Mouse (Mus musculus) embryo, embryonic 11 days (tissue): ENCODE data around the gene Naa50.

ENCODE experiments used
- DNase-seq: peaks from one replicate; pipeline ENCODE4 v3.0.0-alpha.2; 2015

The Naa50 gene

DNA sequence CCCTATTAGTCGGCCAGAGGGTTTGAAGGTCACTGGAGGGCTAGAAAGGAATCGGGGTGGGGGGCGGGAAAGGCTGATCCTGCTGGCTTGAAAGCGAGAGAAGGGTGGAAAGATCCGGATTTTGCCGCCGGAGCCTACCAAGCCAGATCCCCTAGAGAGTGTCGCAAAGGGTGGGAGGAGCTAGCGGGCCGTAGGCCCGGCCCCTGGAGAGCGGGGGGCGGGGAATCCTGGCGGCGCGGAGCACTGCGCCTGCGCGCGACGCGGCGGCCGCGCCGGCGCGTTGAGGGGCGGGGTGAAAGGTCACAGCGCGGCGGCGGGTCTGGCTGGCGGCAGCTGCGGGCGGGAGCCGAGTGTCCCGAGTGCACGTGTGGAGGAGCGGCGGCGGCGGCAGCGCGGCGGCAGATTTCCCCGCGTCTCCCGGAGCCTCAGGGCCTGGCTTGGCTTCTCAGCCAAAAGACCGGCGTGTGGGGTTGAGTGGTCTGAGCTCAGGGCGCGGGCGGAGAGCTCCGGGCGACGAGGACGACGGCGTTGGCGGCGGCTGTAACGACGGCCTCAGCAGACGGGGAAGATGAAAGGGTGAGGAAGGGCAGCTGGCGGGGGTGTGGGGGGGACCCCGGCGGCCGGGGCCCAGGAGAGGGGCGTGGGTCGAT, at the start of gene Naa50, which contains the start of gene Atp6v1a:
Naa50 (plus strand) TSS at position 295 of the 650 bp plus-strand sequence.
Atp6v1a (minus strand) TSS at position 170 of the 650 bp plus-strand sequence.
- DNase-seq = peak; percentile 94

DNA sequence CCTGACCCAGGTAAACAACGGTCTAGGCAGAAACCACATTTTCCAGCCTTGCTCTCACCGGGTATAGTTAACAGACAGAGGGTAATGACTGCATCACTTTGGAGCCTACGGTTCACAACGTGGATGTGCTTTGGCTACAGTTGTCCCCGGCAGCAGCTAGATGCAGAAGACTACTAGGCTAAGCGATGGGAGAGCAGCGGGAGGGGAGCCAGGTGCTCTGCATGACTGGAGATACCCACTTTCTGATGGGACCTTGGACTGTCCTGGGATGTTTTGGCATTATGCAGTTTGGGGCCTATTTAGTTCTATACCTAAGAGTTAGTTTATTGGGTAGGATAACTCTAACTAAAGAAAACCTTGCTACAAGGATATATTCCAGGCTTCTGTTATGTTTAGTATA, 40.3 kb upstream of the Naa50 start:
- no peak for DNase-seq

DNA sequence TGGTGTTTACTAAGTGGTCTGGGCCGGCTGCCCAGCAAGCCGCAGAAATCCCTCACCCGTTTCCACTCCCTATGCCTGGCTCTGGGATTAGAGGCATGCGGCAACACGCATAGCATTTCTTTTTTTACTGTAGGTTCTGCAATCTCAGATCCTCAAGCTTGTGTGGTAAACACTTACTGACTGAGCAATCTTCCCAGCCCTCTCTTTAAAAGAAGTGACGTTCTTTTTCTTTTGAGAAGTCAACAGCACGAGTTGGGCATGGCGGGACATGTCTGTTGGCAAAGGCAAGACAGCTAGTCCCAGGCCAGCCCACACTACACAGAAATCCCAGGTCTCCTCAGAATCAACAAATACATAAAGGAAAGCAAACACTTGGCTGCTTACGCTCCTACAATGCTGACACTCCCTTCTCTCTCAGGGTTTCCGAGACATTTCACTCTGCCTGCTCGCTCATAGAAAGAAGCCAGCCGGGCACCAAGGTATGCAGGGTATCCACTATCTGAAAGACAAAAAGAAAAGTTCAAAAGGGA, 38.4 kb upstream of the Naa50 start:
- no peak for DNase-seq

DNA sequence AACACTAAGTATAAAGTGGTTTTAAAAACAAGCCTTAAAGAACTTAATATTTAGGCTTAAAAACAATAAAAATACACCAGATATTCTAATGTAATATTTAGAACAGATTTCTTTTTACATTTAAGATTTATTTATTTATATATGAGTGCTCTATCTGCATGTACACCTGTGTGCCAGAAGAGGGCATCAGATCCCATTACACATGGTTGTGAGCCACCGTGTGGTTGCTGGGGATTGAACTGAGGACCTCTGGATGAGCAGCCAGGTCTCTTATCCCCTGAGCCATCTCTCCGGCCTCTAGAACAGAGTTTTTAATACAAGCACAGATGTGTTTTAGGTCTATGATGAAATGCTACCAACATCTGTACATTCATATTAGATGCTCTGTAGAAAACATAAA, 36.7 kb upstream of the Naa50 start:
- no peak for DNase-seq

DNA sequence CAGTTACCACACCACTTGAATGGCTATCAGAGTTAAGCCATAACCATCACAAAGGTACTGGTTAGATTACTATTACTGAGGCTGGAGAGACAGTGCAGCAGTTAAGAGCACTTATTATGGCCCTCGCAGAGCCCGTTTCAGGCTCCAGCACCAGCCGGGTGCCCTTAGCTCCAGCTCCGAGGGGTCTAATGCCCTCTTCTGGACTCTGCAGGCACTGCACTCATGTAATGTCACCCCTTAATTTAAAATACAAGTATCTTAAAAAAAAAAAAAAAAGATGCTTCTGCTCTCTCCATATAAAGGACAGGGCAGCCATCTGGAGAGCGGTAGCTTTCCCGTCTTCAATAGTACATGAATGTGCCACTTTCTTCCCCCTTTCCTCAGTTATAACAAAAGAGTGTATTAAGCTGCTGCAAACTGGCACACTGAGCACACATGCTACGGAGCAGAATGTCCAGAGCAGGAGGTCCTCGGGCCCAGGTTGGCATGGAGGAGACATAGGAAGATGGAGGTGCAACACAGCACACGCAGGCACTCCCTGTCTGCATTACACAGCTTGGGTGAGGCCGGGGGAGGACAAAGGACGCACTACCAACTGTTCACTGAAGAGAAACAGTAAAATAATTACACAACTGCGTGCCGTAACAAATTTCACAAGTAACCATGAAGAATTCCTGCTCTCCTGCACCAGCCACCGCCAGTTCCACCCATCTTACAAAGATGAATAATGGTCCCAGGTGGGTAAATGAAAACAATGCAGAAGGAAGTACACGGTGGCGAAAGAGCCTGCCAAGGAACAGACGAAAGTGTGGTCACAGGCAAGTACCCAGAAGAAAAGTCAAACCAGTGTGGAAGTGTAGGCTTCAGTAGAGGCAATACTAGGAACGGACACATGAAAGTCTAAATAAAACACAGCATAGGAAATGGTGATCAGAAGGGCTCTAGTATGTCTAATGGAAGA, 35.5 kb upstream of the Naa50 start:
- no peak for DNase-seq

DNA sequence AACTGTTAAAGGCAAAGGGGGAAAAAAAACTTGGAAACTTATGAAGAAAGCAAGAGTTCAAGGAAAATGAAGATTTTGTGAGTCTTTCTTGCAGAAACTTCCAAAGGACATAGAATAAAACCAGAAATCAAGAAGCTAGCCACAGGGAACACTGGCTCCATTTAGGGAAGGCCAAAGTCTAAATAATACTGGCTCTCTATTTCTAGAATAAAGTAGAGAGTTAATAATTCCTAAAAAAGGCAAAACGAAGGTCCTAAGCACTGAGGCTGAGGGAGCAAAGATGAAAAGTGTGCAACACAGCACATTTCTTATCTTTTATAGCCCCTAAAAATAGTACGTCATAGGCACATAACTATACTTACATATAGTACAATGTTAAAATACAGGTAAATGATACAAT, 34.4 kb upstream of the Naa50 start:
- no peak for DNase-seq

DNA sequence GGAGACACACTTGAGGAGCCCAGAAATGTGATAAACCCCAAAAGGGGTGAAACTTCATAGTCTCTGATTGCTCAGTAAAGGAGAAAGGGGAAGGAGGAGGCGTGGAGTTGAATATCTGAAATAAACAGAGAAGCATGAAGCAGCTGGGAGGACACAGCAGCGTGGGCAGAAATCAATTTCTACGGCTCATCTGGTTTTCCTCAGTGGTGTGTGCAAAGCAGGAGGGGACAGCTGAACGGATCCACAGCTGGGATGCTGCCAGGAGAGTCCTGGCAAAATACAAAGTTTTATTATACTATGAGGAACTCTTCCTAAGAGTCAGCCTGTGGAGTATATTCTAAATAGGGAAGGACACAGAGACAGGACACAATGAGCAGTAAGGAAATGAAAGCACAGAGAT, 30.6 kb upstream of the Naa50 start:
- no peak for DNase-seq

DNA sequence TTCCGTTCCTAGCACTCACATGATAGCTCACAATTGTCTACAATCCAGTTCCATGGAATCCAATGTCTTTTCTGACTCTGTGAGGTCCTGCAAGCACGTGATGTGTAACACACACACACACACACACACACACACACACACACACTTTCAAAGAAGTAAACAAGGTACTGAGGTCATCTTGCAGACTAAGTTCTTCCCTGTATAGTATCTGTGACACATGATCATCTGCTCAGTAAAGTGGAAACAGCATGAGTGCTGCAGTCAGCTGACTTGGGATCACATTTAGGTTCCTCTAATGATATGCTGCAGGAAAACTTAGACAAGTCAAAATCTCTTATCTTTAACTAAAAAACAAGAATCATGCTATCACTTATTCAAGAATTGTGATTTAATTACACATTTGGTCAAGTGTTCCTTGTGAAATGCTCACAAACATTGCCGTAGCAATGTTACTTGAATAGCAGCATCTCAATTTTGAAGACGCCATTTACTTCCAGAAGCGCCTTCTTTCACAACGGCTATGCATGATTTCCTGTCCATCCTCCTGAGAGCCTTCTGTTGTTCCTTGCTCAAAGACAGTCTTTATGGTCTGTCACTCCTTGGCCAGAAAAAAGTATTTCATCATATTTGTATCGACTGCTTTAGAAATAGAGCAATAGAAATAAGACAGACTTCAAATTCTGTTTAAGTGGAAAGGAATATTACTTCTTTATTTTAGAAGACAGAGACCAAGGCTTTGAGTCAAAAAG, 19.7 kb upstream of the Naa50 start:
- no peak for DNase-seq

DNA sequence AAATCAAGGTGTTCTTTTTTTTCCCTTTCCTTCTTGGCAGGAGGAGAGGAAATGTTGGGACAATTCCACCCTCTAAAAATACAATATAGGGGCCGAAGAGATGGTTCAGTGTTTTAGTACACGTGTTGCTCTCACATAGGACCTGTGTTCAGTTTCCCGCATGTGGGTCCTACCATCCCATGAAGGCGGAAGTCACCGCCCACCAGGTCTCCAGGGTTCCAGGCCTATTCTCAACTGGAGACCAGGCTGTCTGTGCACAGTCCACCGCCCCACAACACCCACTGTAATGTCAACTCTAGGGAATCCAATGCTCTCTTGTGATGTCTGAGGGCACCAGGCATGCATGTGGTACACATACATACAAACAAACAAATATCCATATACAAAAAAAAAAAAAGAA, 17.5 kb upstream of the Naa50 start:
- no peak for DNase-seq

DNA sequence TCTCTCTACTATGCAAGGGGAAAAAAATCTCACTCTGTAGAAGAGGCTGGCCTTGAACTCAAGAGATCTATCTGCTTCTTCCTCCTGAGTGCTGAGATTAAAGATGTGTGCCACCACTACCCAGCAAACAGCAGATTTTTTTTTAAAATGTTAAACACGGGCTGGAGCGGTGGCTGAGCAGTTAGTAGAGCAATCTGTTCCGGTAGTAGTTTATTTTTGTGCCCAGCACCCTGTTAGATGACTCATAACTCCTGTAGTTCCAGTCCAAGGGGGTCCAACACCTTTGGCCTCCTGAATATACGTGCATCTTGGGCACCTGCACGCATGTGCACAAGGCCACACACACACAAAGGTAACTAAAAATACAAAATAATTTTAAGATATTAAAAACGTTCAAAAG, 17.1 kb upstream of the Naa50 start:
- DNase-seq = no peak

DNA sequence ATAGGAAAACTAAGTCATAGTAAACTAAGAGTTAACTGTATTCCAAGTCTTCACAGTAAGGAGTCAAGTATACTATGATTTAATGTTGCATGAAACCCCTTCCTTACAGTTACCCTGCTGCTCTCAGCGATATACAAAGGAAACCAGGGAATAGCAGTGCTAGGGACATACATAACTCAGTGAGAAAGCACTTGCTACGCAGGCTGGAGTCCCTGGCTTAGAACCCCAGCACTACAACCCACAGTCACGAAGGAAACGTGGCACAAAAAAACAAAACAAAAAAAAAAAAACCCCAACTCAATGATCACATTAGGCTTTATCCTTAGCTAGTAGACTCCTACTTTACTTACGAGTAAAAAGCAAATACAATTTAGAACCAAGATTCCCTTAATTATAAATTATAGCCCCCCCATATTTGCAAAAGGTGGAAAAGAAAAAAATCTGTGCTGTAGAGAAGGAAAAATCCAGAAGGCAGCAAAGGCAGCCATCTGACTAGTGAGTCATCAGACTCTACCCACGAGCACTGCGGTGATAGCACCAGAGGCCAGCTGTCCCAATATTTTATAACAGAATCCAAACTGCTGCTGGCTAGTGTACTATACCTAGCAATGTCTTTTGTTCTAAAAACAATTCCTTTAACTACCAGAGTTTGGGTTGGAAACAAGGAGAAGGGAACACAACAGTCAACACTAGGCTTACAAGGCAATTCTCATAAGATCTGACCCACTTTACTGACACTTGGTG, 16.5 kb upstream of the Naa50 start:
- DNase-seq = no peak

DNA sequence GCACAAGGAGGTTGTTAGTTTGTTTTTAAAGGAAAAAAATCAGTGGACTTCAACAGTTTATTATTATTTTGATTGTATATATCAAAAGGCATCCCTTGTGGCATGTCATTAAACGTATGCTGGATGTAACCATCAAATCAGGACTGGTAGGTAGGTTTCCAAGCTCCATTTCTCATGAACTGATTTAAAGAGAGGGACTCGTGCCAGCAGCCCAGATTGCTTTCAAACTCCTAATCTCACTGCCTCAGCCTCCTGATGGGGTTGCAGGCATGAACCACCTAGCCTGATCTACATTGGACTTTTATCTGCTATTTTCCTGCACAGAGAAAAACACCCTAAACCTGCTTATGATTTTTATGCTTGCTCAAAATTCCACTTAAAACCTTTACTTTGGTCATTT, 15.8 kb upstream of the Naa50 start:
- no peak for DNase-seq

DNA sequence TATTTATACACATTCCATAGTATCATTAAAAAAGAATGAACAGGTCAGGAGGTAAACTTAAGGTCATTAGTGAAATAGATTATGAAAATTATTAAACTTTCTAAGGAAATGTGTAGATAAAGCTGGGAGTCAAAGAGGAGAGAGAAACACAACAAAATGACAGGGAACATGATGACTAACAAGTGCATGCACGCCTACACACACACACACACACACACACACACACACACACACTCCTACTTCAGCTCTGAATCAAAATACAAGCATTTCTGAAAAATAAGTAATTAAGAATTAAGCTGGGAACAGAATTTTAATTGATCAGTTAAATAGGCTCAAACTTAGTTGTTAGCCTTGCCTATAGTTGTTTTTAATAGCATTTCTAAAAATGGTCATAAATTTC, 14.9 kb upstream of the Naa50 start:
- DNase-seq = no peak

DNA sequence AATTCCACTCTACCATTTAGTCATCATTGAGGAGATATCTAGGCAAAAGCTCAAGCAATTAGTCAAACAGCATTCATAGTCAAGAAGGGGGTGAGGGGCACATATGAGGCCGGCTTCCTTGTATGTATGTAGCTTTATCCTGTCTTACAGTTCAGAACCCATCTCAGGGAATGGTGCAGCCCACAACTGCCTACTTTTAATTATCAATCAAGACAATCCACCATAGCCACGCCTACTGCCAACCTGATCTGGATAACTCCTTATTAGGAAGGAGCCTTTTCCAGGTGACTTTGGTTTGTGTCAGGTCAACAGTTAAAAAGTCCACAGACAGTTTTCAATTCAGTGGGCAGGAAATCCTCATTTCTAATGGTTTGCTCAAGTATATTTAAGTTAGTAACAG, 14.2 kb upstream of the Naa50 start:
- no peak for DNase-seq

DNA sequence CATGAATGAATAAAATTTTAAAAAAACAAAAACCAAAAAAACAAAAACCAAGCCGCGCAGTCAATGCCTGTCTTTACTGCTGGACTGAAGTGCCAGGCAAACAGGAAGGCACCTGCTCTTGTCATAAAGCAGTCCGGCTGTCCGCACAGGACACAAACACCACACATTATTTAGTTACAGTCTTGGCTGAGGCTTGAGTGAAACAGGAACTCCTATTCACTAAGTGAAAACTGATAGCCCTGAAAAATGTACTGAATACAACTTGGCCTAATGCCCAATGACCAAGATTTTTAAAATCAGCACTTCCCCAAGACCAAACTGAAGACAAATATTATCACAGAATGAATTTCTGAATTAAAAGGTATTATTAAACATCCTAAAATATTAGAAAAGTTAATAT, 13.2 kb upstream of the Naa50 start:
- no peak for DNase-seq

DNA sequence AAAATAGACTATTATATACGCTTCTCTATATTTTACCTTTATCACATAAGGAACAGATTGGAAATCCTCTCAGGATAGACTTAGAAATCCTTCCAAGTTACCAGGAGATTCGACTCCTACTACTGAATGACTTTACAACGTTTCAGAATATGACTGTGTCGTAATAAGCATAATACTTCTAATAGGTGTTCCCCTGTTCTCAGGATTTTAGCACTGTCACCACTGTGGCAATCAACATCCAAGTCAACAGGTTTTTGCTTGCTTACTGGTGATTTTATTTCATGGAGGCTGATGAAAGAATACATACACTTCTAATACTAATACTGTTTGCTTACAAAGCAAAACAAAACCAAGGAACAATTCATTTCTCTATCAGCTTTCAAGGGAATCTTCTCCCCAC, 7.3 kb upstream of the Naa50 start:
- DNase-seq = no peak

DNA sequence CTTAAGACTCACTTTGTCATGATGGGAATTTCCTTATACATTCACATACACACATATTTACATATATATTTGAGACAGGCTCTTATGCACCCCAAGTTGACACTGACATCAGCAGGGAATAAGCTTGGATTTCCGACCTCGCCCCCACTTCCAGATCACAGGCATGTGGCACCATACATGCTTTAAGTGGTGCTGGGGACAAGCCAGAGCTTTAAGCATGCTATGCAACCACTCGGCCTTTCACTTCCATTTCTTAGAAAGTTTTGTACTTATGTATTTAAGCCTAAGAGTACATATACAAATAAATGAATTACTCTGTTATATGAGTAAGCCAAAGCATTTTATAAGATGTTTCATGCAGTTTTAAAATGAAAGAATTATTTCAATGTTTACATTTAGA, 6.4 kb upstream of the Naa50 start:
- no peak for DNase-seq

DNA sequence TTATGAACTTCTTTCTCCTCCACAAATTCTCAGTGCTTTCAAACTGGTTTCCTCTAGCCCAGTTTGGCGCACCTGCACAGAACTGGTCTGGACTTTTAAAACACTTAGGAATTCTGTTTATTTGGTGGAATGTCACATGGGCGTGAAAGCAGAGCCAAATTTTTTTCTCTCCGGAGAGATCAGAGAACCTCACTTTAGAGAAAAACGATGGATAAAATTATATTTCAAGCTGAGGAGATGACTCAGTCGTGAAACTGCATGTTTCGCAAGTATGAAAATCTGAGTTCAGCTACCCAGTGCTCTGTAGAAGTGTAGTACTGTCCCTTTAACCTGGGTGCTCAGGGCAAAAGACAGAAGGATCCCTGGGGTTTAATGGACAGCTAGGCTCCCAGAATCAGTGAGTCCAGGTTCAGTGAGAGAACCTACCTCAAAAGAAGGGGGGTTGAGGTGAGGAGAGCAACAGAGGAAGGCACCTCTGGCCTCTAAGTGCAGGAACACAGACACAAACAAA, 3.1 kb upstream of the Naa50 start:
- no peak for DNase-seq

DNA sequence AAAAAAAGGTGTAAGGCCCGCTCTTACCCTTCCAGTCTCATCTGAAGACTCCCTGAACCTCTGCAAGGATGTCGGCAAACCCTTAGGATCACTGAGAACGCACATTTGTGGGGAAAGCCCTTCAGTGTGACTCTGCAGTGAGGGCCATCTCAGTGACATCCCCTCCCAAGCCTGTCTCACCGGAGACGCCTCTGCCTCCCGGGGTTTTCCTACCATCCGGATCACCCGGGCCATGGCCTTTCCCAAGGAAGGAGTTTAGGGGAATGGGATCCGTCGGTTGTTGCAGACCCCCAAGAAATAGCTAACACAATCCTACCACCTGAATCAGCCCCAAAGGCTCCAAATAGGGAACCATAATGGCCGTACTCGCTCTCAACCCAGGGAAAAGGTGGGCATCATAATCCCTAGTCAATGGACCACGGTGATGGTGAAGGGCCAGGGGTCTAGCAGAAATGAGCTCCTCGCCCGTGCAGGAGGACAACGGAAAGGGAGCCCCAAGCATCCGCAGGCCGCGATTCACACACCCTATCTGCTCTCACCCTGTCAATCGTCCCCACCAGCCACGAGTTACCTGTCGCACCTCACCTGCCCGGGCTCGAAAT, 1.2 kb upstream of the Naa50 start:
- DNase-seq = peak; percentile 7

DNA sequence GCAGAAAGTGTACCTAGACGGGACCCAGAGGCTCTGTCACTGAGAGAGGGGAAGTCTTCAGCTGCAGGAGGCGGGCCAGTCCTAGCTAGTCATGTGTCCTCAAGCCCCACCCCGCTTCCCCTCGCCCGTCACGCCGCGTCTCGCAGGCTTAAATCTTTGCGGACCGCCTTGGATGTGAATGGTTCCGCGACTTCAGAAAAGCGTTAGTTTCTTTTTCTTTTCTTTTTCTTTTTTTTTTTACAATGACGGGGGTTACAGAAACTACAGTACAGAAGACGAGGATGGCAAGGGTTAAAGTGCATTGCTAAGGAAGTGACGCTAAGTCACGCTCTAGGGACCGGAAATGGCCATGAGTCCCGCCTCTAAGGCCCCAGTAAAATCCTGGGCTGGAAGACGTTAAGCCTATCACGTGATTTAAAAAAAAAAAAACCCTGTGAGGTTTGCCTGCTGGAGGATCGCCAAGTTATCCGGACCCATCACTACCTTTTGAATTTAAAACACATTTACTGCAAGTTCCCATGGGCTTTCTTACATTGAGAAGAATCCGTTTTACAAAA, 573 bp upstream of the Naa50 start:
- DNase-seq = peak; percentile 95

DNA sequence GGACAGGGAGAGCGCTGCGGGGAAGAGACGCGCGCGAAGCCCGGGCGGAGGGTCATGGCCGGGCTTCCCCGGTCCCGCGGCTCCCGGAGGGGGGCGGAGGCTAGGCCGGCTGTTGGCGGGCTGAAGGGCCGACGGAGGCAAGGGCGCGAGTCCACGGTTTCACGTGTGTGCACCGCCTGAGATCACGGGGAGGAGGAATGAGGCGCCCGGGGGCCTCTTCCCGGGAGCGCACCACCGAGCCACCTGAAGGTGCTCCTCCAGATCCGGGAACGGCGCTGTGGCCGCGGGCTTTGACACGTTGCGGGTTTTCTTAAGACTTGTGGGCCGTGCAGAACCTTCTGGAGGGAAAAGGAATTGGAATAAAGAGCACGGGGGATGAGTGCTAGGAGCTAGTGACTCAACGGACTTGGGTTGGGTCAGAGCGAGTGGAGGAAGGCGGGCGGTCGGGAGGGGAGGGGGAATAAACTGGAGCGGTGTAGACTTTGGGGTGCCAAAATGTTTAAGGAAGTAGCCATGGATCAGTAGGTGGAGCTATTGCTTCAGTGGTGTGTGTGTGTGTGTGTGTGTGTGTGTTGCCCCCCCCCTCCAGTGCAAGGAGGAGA, 657 bp downstream of the Naa50 start:
- peak; percentile 80 for DNase-seq
